Mouse (Mus musculus) bone marrow macrophage, adult 2 months (primary cell): ENCODE measurements around the gene 4933421I07Rik.

Experiments used
- CTCF ChIP-seq: IDR thresholded peaks from 2 replicates; pipeline ENCODE4 v1.5.1; 2012; ENCODE audit warnings: low read depth, mild to moderate bottlenecking, low read length, moderate library complexity
- POLR2A ChIP-seq: IDR thresholded peaks from 2 replicates; pipeline ENCODE4 v1.6.1; 2012; ENCODE audit warnings: mild to moderate bottlenecking, low read depth, low read length, borderline replicate concordance

- no peak for TF ChIP-seq CTCF
- TF ChIP-seq POLR2A = no peak
Observed at GRCm38 (mm10) chr7:42490358-42490757, 42.4 kb upstream of the 4933421I07Rik start.
